Mouse (Mus musculus): ENCODE measurements at regions not wholly inside any gene's neighbourhood (a gene's known extent, or its start where the extent isn't known, plus 50 kb on each side); places are given as distances from the start of the nearest gene placed in this dataset.
A peak's percentile ranks its signal among the peaks of the same experiment; 100 is the strongest.

GRCm38 (mm10) chr3:66408791-66409190 is 112.2 kb upstream of the Veph1 start:
- Histone ChIP-seq H3K36me3 (ENCODE audit: control insufficient read depth, insufficient read depth, low read length) (no peaks in the 10 kb centered on the region), H3K27me3 (ENCODE audit: control insufficient read depth, insufficient read depth, low read length) (no peaks in the 10 kb centered on the region), H3K27ac (replicated peaks; ENCODE audit: insufficient read depth, low read depth, low read length) (no peak overlapping the region), H3K4me3 (ENCODE audit: insufficient read depth, low read depth, low read length) (no peak overlapping the region), H3K9ac (ENCODE audit: low read depth, low read length) (no peak overlapping the region), H3K79me2 (ENCODE audit: control insufficient read depth, insufficient read depth, low read length) (no peaks in the 10 kb centered on the region), H3K4me1 (ENCODE audit: control insufficient read depth, insufficient read depth, low read length) (peaks cover 1% of the 10 kb centered on the region; the same call in 1 of the 2 replicates)
- TF ChIP-seq CTCF (IDR thresholded peaks at IDR 0.05; ENCODE audit: low read depth, low read length) (no peak), POLR2A (IDR thresholded peaks at IDR 0.05; ENCODE audit: extremely low read depth, insufficient read depth, low read length) (no peak)
- no peak for DNase-seq (ENCODE audit: extremely low read depth, low read depth, low spot score)
- WGBS: 76% methylated on average over 7 of the region's 7 CpGs

- Histone ChIP-seq H3K9ac (ENCODE audit: low read depth, low read length) (no peak overlapping the region), H3K27ac (replicated peaks; ENCODE audit: insufficient read depth, low read depth, low read length) (no peak overlapping the region), H3K4me1 (ENCODE audit: control insufficient read depth, insufficient read depth, low read length) (no peaks in the 10 kb centered on the region), H3K79me2 (ENCODE audit: control insufficient read depth, insufficient read depth, low read length) (no peaks in the 10 kb centered on the region), H3K4me3 (ENCODE audit: insufficient read depth, low read depth, low read length) (no peak overlapping the region), H3K27me3 (ENCODE audit: control insufficient read depth, insufficient read depth, low read length) (0 out of 2 replicates have a peak, but pooled peaks cover 3% of the 10 kb centered on the region), H3K36me3 (ENCODE audit: control insufficient read depth, insufficient read depth, low read length) (no peaks in the 10 kb centered on the region)
- TF ChIP-seq POLR2A (IDR thresholded peaks at IDR 0.05; ENCODE audit: extremely low read depth, insufficient read depth, low read length) (no peak), CTCF (IDR thresholded peaks at IDR 0.05; ENCODE audit: low read depth, low read length) (no peak)
- 70% methylated on average over 4 of the region's 4 CpGs for WGBS
- DNase-seq (ENCODE audit: extremely low read depth, low read depth, low spot score): no peak
Measured at GRCm38 (mm10) chr3:66405645-66406044, 109.0 kb upstream of the Veph1 start.

GRCm38 (mm10) chr3:66403707-66404106 is 107.1 kb upstream of the Veph1 start:
- 79% methylated on average over 2 of the region's 2 CpGs for WGBS
- Histone ChIP-seq H3K27me3 (ENCODE audit: control insufficient read depth, insufficient read depth, low read length) (0 out of 2 replicates have a peak, but pooled peaks cover 3% of the 10 kb centered on the region), H3K36me3 (ENCODE audit: control insufficient read depth, insufficient read depth, low read length) (no peaks in the 10 kb centered on the region), H3K9ac (ENCODE audit: low read depth, low read length) (no peak overlapping the region), H3K79me2 (ENCODE audit: control insufficient read depth, insufficient read depth, low read length) (no peaks in the 10 kb centered on the region), H3K4me3 (ENCODE audit: insufficient read depth, low read depth, low read length) (no peak overlapping the region), H3K27ac (replicated peaks; ENCODE audit: insufficient read depth, low read depth, low read length) (no peak overlapping the region), H3K4me1 (ENCODE audit: control insufficient read depth, insufficient read depth, low read length) (no peaks in the 10 kb centered on the region)
- DNase-seq (ENCODE audit: extremely low read depth, low read depth, low spot score): no peak
- TF ChIP-seq POLR2A (IDR thresholded peaks at IDR 0.05; ENCODE audit: extremely low read depth, insufficient read depth, low read length): no peak
- no peak for TF ChIP-seq CTCF (IDR thresholded peaks at IDR 0.05; ENCODE audit: low read depth, low read length)

- DNase-seq (ENCODE audit: extremely low read depth, low read depth, low spot score): no peak
- WGBS: 61% methylated on average over 16 of the region's 16 CpGs
- H3K9ac ChIP-seq (ENCODE audit: low read depth, low read length): no peak overlapping the region
- no peaks in the 10 kb centered on the region for H3K36me3 ChIP-seq (ENCODE audit: control insufficient read depth, insufficient read depth, low read length)
- H3K27me3 ChIP-seq (ENCODE audit: control insufficient read depth, insufficient read depth, low read length): 0 out of 2 replicates have a peak, but pooled peaks cover 3% of the 10 kb centered on the region
- no peaks in the 10 kb centered on the region for H3K4me1 ChIP-seq (ENCODE audit: control insufficient read depth, insufficient read depth, low read length)
- H3K27ac ChIP-seq (replicated peaks; ENCODE audit: insufficient read depth, low read depth, low read length): no peak overlapping the region
- H3K4me3 ChIP-seq (ENCODE audit: insufficient read depth, low read depth, low read length): no peak overlapping the region
- no peaks in the 10 kb centered on the region for H3K79me2 ChIP-seq (ENCODE audit: control insufficient read depth, insufficient read depth, low read length)
- no peak for TF ChIP-seq CTCF (IDR thresholded peaks at IDR 0.05; ENCODE audit: low read depth, low read length)
- no peak for TF ChIP-seq POLR2A (IDR thresholded peaks at IDR 0.05; ENCODE audit: extremely low read depth, insufficient read depth, low read length)
Measured at GRCm38 (mm10) chr3:66400791-66401568, 104.3 kb upstream of the Veph1 start.

- no peak overlapping the region for H3K4me3 ChIP-seq (ENCODE audit: insufficient read depth, low read depth, low read length)
- 0 out of 2 replicates have a peak, but pooled peaks cover 3% of the 10 kb centered on the region for H3K27me3 ChIP-seq (ENCODE audit: control insufficient read depth, insufficient read depth, low read length)
- H3K36me3 ChIP-seq (ENCODE audit: control insufficient read depth, insufficient read depth, low read length): no peaks in the 10 kb centered on the region
- H3K79me2 ChIP-seq (ENCODE audit: control insufficient read depth, insufficient read depth, low read length): no peaks in the 10 kb centered on the region
- no peaks in the 10 kb centered on the region for H3K4me1 ChIP-seq (ENCODE audit: control insufficient read depth, insufficient read depth, low read length)
- TF ChIP-seq CTCF (IDR thresholded peaks at IDR 0.05; ENCODE audit: low read depth, low read length) (peak; percentile 14; the same call in 1 of the 2 replicates), POLR2A (IDR thresholded peaks at IDR 0.05; ENCODE audit: extremely low read depth, insufficient read depth, low read length) (no peak)
- no peak overlapping the region for H3K9ac ChIP-seq (ENCODE audit: low read depth, low read length)
- H3K27ac ChIP-seq (replicated peaks; ENCODE audit: insufficient read depth, low read depth, low read length): no peak overlapping the region
- 67% methylated on average over 12 of the region's 12 CpGs for WGBS
- DNase-seq (ENCODE audit: extremely low read depth, low read depth, low spot score): no peak
Measured at GRCm38 (mm10) chr3:66398214-66399150, 101.8 kb upstream of the Veph1 start.
